Mouse (Mus musculus) lung, adult 2 months (tissue): ENCODE results near the gene Tkfc. TPM values are rescaled to one million over a fixed set of nuclear protein-coding genes. Genes with fewer than 3 reads are reported as not detected.
A peak's percentile ranks its signal among the peaks of the same experiment; 100 is the strongest.

Experiments
- DNase-seq: peaks from one replicate; pipeline ENCODE4 v3.0.0; 2022
- H3K4me1 ChIP-seq: fragments of 200-500 bp; 2 replicates; pipeline ENCODE4 v1.6.1; 2011; ENCODE audit warnings: low read length; ENCODE audit not compliant: control insufficient read depth, insufficient read depth
- H3K4me3 ChIP-seq: fragments of 200-500 bp; replicated peaks from 2 replicates; pipeline ENCODE3; 2011; ENCODE audit warnings: low read depth, mild to moderate bottlenecking, control low read depth, low read length; ENCODE audit errors: extremely low read depth
- CTCF ChIP-seq: fragments of 200-500 bp; IDR thresholded peaks from 2 replicates; pipeline ENCODE4 v1.5.1; 2011; ENCODE audit warnings: mild to moderate bottlenecking, low read length, control low read depth; ENCODE audit not compliant: insufficient read depth
- POLR2A ChIP-seq: fragments of 200-500 bp; IDR thresholded peaks from 2 replicates; pipeline ENCODE4 v1.6.1; 2011; ENCODE audit warnings: low read depth, mild to moderate bottlenecking, control low read depth, low read length, borderline replicate concordance; ENCODE audit errors: extremely low read depth
- WGBS: fragments of 180-500 bp; shearing (Covaris S2); methylation state at CpG from one replicate; pipeline ENCODE4 v1.1.7; 2018; 5-methylcytosine and 5-hydroxymethylcytosine counted together
- polyA plus RNA-seq: library from polyadenylated mRNA; depleted of rRNA; stranded (reverse); fragments of >200 nt; gene quantifications from 2 replicates; pipeline ENCODE4 v1.2.3, GENCODE M21; 2012

Tkfc gene
- polyA plus RNA-seq, 1 experiment: 9.8 TPM

DNA sequence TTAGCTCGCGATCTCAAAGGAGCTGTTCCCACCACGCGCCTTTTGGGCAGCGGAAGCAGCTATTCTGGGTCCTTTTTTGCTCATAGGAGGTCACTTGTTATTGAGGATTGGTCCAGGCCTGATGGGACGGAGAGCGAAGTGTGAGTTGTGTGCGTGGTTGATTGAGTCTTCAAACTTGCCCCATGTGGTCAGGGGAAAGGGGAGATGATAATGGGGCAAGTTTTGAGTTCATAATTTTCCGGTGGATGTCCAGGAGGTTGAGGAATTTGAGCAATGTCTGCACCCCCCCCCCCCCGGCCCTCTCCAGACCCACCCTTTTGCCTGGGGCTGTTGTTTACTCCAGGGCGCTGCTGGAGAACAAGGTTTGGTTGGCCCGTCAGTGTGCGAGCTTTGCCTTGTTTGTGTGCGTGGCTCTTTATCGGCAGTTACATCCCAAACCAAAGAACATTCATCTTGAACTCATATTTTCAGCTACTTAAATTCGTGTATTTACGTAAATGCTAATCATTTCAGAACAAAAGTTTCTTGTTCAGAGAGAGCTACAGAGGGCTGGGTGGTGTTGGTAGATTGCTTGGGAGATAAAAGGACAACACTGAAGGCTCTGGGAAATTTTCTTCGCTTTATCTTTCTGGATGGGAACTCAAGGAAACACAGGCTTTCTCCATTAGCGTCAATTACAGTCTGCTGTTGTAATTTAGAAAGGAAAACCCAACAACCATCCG lies 608 bp upstream of the Tkfc start:
- WGBS: 3% methylated on average over 20 of the region's 20 CpGs
- TF ChIP-seq CTCF (no peak), POLR2A (no peak)
- DNase-seq: no peak
- peak overlapping the region; percentile 95 for H3K4me3 ChIP-seq
- H3K4me1 ChIP-seq: peaks cover 10% of the 10 kb centered on the region

DNA sequence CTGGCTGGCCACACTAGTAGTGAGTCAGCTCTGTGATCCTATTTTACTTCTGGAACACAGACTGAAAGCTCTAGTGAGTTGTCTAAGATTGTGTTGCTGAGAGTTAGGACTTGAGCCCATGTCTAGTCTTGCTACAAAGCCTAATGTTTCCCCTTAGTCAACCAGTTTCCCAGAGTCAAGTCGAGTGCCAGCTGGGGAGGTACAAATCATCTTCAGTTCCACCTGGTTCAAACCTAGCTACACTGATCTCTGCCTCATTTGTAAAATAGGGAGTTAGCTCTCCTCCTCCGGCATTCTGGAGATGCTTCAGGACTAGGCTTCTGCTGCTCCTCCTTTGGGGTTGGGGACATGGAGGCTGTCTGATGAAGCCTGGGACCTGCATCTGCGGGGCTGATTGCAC lies 920 bp downstream of the Tkfc start:
- H3K4me1 ChIP-seq: peaks cover 10% of the 10 kb centered on the region
- WGBS: 38% methylated on average over 3 of the region's 3 CpGs
- no peak for DNase-seq
- no peak for TF ChIP-seq POLR2A
- TF ChIP-seq CTCF: no peak
- no peak overlapping the region for H3K4me3 ChIP-seq

DNA sequence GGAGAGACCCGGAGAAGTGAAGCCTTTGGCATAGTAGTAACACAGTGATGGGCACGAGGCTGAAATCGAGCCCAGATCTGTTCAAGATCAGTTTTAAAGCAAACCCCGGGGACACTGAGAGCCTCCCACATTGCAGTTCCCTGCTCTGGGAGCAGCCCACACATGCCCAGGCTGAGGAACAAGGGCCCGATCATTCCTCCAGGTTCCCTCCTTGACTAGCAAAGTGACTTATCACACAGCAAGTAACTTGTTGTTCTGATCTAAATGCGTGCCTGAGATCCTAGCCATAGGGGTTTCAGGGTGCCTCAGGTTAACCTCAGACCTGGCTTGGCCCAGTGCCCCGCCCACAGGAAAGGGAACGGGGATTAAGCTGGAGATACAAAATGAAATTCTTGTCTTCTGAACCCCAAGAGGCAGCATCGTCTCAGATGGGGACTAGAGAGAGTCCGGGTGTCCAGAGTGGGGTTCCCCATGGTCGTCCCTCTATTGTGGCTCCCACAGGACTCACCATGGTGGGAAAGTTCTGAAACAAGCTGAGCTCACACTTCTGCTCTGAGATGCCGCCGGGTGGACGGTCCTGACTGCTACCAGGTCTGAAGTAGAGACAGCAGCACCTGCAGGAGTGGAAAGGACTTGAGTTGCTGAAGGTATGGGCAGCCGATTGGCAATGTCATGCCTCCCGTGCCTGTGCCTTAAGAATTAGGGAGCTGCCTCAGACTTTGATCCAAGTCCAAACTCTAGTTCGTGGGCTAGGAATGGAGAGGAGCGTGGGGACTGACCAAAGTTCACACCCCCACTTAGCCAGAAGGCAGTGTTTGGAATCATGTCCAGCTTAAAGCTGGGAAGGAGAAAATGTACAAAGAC lies 1.6 kb downstream of the Tkfc start:
- TF ChIP-seq POLR2A (no peak), CTCF (no peak)
- H3K4me1 ChIP-seq: peaks cover 10% of the 10 kb centered on the region
- no peak for DNase-seq
- no peak overlapping the region for H3K4me3 ChIP-seq
- WGBS: 80% methylated on average over 18 of the region's 18 CpGs

- peak; percentile 86 for DNase-seq
- peaks cover 10% of the 10 kb centered on the region for H3K4me1 ChIP-seq
- TF ChIP-seq CTCF (peak; percentile 87), POLR2A (peak; percentile 70; the same call in 1 of the 2 replicates)
- under 1% methylated on average over 9 of the region's 9 CpGs for WGBS
- H3K4me3 ChIP-seq: peak overlapping the region; percentile 51
Measured at GRCm38 (mm10) chr19:10602787-10603186, 2.7 kb downstream of the Tkfc start.

DNA sequence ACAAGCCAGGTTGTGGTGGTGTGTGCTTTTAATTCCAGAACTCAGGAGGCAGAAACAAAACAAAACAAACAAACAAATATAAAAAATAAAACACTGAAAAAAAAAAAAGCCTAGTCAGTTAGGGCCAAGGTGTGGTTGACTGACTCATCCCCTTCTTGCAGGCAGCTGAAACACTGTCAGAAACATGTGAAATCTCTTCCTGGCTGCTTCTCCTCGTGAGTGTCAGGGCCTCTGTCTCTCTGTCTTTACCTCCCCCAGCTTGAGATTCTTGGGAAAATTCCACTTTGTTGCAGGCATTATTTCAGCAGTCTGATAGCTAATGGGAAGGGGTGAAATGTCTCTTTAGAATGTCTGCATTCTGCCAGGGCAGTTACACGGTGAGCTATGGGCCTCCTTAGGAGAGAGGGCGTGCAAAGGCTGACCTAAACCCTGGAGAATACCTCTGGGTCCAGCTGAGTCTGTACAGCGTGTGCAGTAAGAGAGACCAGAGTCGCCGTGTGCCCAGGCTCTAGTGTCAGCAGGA lies 3.1 kb downstream of the Tkfc start:
- Histone ChIP-seq H3K4me3 (peak overlapping the region; percentile 51), H3K4me1 (peaks cover 10% of the 10 kb centered on the region)
- no peak for DNase-seq
- 3% methylated on average over 6 of the region's 6 CpGs for WGBS
- TF ChIP-seq CTCF: no peak
- TF ChIP-seq POLR2A: no peak

- Histone ChIP-seq H3K4me1 (peaks cover 8% of the 10 kb centered on the region), H3K4me3 (no peak overlapping the region)
- DNase-seq: no peak
- TF ChIP-seq CTCF: no peak
- no peak for TF ChIP-seq POLR2A
- WGBS: 87% methylated on average over 2 of the region's 2 CpGs
Measured at GRCm38 (mm10) chr19:10599648-10600047, 5.8 kb downstream of the Tkfc start.

GRCm38 (mm10) chr19:10598188-10598587 lies 7.3 kb downstream of the Tkfc start:
- TF ChIP-seq POLR2A (no peak), CTCF (0 out of 2 replicates have a peak, but pooled peaks have one; percentile 16)
- H3K4me3 ChIP-seq: no peak overlapping the region
- no peak for DNase-seq
- 36% methylated on average over 3 of the region's 3 CpGs for WGBS
- H3K4me1 ChIP-seq: peaks cover 7% of the 10 kb centered on the region; the same call in 1 of the 2 replicates

- H3K4me3 ChIP-seq: no peak overlapping the region
- WGBS: 95% methylated on average over 6 of the region's 6 CpGs
- TF ChIP-seq CTCF: no peak
- TF ChIP-seq POLR2A: no peak
- DNase-seq: no peak
- no peaks in the 10 kb centered on the region for H3K4me1 ChIP-seq
Measured at GRCm38 (mm10) chr19:10591659-10592377, 13.6 kb downstream of the Tkfc start.

GRCm38 (mm10) chr19:10590301-10590700 lies 15.2 kb downstream of the Tkfc start:
- WGBS: 67% methylated on average over 3 of the region's 3 CpGs
- Histone ChIP-seq H3K4me1 (no peaks in the 10 kb centered on the region), H3K4me3 (no peak overlapping the region)
- TF ChIP-seq CTCF (no peak), POLR2A (no peak)
- no peak for DNase-seq
